Mouse (Mus musculus): ENCODE measurements around the gene Krtap1-5. TPM values are rescaled to one million over a fixed set of nuclear protein-coding genes. Genes with fewer than 3 reads are reported as not detected.
"Not testable (repeated sequence)": the region's sequence is repeated elsewhere in the genome, so short reads cannot be mapped to it uniquely, and the experiment has no call there.

Krtap1-5 gene
- polyA plus RNA-seq (2012; rRNA removed), result not detected in 2 replicates

DNA sequence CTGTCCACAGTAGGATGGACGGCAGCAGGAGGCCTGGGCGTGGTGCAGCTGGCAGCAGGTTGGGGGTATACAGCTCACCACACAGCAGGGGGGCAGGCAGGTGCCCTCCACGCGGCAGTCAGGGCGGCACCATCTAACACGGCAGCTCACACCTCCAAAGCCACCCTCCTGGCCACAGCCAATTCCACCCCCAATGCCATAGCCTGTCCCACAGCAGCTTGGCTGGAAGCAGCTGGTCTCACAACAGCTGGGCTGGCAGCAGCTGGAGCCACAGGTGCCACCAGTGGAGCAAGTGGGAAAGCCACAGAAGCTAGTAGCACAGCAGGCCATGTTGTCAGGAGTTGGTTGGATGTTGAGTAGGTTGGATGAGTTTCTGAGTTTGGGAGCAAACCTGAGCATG is at the start of gene Krtap1-5:
Gene Krtap1-5, minus strand, starts transcription at position 381 of the 400 bp plus-strand sequence.
- DNase-seq (ENCODE audit: low read depth), result no peak
- TF ChIP-seq CTCF (IDR thresholded peaks at IDR 0.05; ENCODE audit: borderline replicate concordance, extremely low read depth, insufficient read depth, insufficient read length), result no peak
- TF ChIP-seq POLR2A (IDR thresholded peaks at IDR 0.05; ENCODE audit: borderline replicate concordance, extremely low read depth, insufficient read depth, insufficient read length, poor library complexity, severe bottlenecking), result no peak

- TF ChIP-seq CTCF (IDR thresholded peaks at IDR 0.05; ENCODE audit: borderline replicate concordance, extremely low read depth, insufficient read depth, insufficient read length) (no peak), POLR2A (IDR thresholded peaks at IDR 0.05; ENCODE audit: borderline replicate concordance, extremely low read depth, insufficient read depth, insufficient read length, poor library complexity, severe bottlenecking) (no peak)
- DNase-seq (ENCODE audit: low read depth), result no peak
Measured at GRCm38 (mm10) chr11:99628138-99628537, 47.3 kb upstream of the Krtap1-5 start, which contains the start of gene Krtap4-1. Krtap4-1 (minus strand) TSS chr11:99628238.

- no peak for DNase-seq (ENCODE audit: low read depth)
- TF ChIP-seq CTCF (IDR thresholded peaks at IDR 0.05; ENCODE audit: borderline replicate concordance, extremely low read depth, insufficient read depth, insufficient read length), result no peak
- no peak for TF ChIP-seq POLR2A (IDR thresholded peaks at IDR 0.05; ENCODE audit: borderline replicate concordance, extremely low read depth, insufficient read depth, insufficient read length, poor library complexity, severe bottlenecking)
Measured at GRCm38 (mm10) chr11:99620335-99620734, 39.5 kb upstream of the Krtap1-5 start, which contains the start of gene Gm11562. Gm11562 (minus strand) TSS chr11:99620435.

- TF ChIP-seq POLR2A (IDR thresholded peaks at IDR 0.05; ENCODE audit: borderline replicate concordance, extremely low read depth, insufficient read depth, insufficient read length, poor library complexity, severe bottlenecking), result no peak
- no peak for TF ChIP-seq CTCF (IDR thresholded peaks at IDR 0.05; ENCODE audit: borderline replicate concordance, extremely low read depth, insufficient read depth, insufficient read length)
- no peak for DNase-seq (ENCODE audit: low read depth)
Measured at GRCm38 (mm10) chr11:99614796-99615363, 34.1 kb upstream of the Krtap1-5 start, which contains the start of gene Krtap2-4. Krtap2-4 (minus strand) TSS chr11:99614846.

DNA sequence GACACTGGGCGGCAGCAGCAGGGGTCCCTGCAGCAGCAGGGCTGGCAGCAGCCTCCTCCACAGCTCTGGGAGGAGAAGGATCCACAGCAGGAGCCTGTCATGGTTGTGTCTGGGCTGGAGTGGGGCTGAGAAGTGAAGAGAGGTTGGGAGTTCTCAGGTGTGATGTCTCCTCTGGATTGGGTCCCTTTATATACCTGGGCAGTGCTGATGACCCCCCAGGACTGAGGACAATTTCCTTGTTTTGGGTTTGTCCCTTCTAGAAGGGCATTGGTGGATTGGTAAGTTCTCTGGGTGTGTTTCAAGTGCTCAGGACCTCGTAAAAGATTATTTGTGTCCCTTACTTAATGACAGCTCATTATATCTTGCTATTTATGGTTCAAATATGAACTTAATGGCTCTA is 29.3 kb upstream of the Krtap1-5 start, which contains the start of gene Gm11937:
Gene Gm11937, minus strand, starts transcription at position 101 of the 400 bp plus-strand sequence.
- DNase-seq (ENCODE audit: low read depth), result not testable (repeated sequence)

- DNase-seq (ENCODE audit: low read depth), result peak; percentile 12
Measured at GRCm38 (mm10) chr11:99609126-99609525, 28.3 kb upstream of the Krtap1-5 start.

GRCm38 (mm10) chr11:99603208-99603607 is 22.4 kb upstream of the Krtap1-5 start, which contains the start of gene Gm11938:
Gm11938 (minus strand) TSS chr11:99603308.
- not testable (repeated sequence) for DNase-seq (ENCODE audit: low read depth)

More at GRCm38 (mm10) chr11:99609126-99609525, 28.3 kb upstream of the Krtap1-5 start:
- TF ChIP-seq CTCF (IDR thresholded peaks at IDR 0.05; ENCODE audit: borderline replicate concordance, extremely low read depth, insufficient read depth, insufficient read length), result no peak
- TF ChIP-seq POLR2A (IDR thresholded peaks at IDR 0.05; ENCODE audit: borderline replicate concordance, extremely low read depth, insufficient read depth, insufficient read length, poor library complexity, severe bottlenecking), result no peak

GRCm38 (mm10) chr11:99597742-99598141 is 16.9 kb upstream of the Krtap1-5 start, which contains the start of gene Krtap9-3:
Krtap9-3 (minus strand) TSS chr11:99598105.
- DNase-seq (ENCODE audit: low read depth), result not testable (repeated sequence)

DNA sequence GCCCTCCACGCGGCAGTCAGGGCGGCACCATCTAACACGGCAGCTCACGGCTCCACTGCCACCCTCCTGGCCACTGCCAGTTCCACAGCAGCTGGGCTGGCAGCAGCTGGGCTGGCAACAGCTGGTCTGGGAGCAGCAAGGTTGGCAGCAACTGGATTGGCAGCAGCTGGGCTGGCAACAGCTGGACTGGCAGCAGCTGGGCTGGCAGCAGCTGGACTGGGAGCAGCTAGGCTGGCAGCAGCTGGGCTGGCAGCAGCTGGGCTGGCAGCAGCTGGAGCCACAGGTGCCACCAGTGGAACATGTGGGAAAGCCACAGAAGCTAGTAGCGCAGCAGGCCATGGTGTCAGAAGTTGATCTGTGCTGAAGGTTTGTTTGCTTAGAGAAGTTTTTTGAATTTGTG is 10.2 kb upstream of the Krtap1-5 start, which contains the start of gene Krtap1-3:
Gene Krtap1-3, minus strand, starts transcription at position 359 of the 400 bp plus-strand sequence.
- DNase-seq (ENCODE audit: low read depth), result no peak
- TF ChIP-seq POLR2A (IDR thresholded peaks at IDR 0.05; ENCODE audit: borderline replicate concordance, extremely low read depth, insufficient read depth, insufficient read length, poor library complexity, severe bottlenecking), result no peak
- no peak for TF ChIP-seq CTCF (IDR thresholded peaks at IDR 0.05; ENCODE audit: borderline replicate concordance, extremely low read depth, insufficient read depth, insufficient read length)

DNA sequence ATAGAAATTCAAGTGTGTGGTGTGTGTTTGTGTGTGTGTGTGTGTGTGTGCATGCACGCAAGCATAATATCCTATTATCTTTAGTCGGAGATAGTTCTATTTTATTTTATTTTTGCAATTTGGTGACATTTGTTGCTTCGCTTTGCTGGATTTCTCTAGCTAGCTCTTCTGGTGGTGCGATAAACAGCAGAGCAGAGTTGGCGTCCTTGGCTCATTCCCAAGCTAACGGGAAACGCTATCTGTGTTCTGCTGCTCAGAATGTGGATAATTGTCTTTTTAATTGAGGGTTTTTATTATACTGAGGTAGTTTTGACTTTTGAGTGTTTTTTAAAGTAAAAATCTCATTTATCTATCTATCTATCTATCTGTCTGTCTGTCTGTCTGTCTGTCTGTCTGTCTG is 4.3 kb upstream of the Krtap1-5 start:
- TF ChIP-seq POLR2A (IDR thresholded peaks at IDR 0.05; ENCODE audit: borderline replicate concordance, extremely low read depth, insufficient read depth, insufficient read length, poor library complexity, severe bottlenecking) (no peak), CTCF (IDR thresholded peaks at IDR 0.05; ENCODE audit: borderline replicate concordance, extremely low read depth, insufficient read depth, insufficient read length) (no peak)
- peak; percentile 22 for DNase-seq (ENCODE audit: low read depth)

- TF ChIP-seq CTCF (IDR thresholded peaks at IDR 0.05; ENCODE audit: borderline replicate concordance, extremely low read depth, insufficient read depth, insufficient read length) (no peak), POLR2A (IDR thresholded peaks at IDR 0.05; ENCODE audit: borderline replicate concordance, extremely low read depth, insufficient read depth, insufficient read length, poor library complexity, severe bottlenecking) (no peak)
- DNase-seq (ENCODE audit: low read depth), result no peak
Measured at GRCm38 (mm10) chr11:99583245-99583704, 2.5 kb upstream of the Krtap1-5 start, which contains the start of gene Krtap1-4. Krtap1-4 (minus strand) TSS chr11:99583654.

DNA sequence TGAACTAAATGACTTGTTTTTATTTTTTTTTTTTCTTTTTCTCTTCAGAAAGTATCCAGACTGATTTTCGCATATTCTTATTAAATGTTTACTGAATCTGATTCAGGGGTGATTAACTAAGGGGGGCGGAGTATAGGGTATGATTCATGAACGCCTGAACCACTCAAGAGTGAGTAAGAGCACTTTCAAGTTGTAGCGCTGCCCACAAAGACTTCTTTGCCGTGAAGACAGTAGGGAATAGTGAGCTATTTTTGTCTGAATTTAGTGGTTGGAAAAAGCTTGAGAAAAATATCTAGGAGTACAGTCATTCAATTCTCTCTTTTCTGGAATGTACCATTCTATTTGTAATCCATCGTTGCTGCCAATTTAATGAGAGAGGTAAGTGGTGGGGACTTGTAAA is 748 bp upstream of the Krtap1-5 start:
- TF ChIP-seq POLR2A (IDR thresholded peaks at IDR 0.05; ENCODE audit: borderline replicate concordance, extremely low read depth, insufficient read depth, insufficient read length, poor library complexity, severe bottlenecking), result no peak
- no peak for DNase-seq (ENCODE audit: low read depth)
